Mouse (Mus musculus): ENCODE measurements at regions not wholly inside any gene's neighbourhood (a gene's known extent, or its start where the extent isn't known, plus 50 kb on each side); places are given as distances from the start of the nearest gene placed in this dataset.
A peak's percentile ranks its signal among the peaks of the same experiment; 100 is the strongest.

- H3K4me1 ChIP-seq: no peaks in the 10 kb centered on the region
- H3K36me3 ChIP-seq (ENCODE audit: poor library complexity, severe bottlenecking): no peaks in the 10 kb centered on the region
- no peak overlapping the region for H3K9ac ChIP-seq
- H3K27ac ChIP-seq: no peak overlapping the region
- no peak for ATAC-seq
- H3K4me2 ChIP-seq: no peak overlapping the region
- no peaks in the 10 kb centered on the region for H3K27me3 ChIP-seq
- WGBS: 84% methylated on average over 5 of the region's 5 CpGs
- no peaks in the 10 kb centered on the region for H3K9me3 ChIP-seq (replicated peaks)
- no peak overlapping the region for H3K4me3 ChIP-seq
Observed at GRCm38 (mm10) chr6:117414926-117415325, 246.6 kb downstream of the Cxcl12 start.

- Histone ChIP-seq H3K4me1 (no peaks in the 10 kb centered on the region), H3K27ac (no peak overlapping the region), H3K4me3 (no peak overlapping the region), H3K4me2 (no peak overlapping the region), H3K36me3 (ENCODE audit: poor library complexity, severe bottlenecking) (no peaks in the 10 kb centered on the region), H3K9ac (no peak overlapping the region), H3K27me3 (no peaks in the 10 kb centered on the region), H3K9me3 (replicated peaks) (no peaks in the 10 kb centered on the region)
- ATAC-seq: no peak
- 81% methylated on average over 6 of the region's 6 CpGs for WGBS
Observed at GRCm38 (mm10) chr6:117415901-117416300, 247.6 kb downstream of the Cxcl12 start.

DNA sequence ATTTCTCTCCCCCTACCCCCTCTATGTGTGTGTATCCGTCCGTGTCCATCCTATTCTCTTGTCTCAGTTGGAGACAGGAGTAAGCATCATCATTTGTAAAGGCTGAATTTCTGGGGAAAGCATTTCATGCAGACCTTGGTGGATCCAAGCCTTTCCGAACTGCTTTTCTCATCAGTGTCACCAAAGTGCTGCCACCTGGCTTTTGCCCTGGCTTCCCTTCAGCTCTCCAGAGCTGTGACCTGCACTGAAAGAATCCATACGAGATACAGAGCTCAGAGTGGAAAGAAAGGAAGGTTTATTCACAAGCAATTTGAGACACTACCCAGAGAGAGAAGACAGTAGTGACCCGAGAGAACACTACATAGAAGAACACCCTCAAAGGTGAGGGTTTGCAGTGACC is 248.1 kb downstream of the Cxcl12 start:
- WGBS: 55% methylated on average over 3 of the region's 5 CpGs
- no peaks in the 10 kb centered on the region for H3K9me3 ChIP-seq (replicated peaks)

DNA sequence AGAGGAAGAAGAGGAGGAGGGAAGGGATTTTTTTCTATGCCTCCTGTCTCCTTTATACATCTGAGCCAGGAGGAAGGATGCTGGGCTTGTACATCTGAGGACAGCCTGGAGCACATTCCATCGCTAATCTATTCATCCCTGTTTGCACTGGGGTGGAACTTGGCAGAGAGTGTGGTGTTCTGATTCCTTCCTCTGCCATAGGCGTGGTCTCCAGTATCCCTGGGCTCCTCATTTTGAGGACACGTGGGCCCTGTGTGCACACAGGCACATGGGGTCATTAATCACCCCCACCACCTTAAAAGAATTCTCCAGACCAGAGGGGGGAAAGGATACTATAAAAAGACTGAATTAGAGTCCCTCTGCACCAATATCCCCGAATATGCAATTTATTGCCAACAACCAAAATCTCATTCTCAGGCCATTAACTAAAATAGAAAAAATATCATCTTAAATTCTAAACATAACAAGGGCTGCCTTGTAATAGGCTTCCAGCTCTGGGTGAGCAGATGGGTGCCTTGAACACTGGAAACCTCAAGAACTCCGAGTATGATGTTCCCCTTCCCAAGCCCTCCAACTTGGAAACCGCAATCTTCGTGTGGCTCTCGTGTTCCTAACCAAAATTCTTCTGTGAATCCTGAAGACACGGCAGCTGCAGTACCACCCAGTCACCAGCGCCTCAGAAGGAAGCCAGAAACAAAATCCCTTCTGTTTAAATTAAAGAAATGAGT is 254.7 kb downstream of the Cxcl12 start:
- Histone ChIP-seq H3K9ac (no peak overlapping the region), H3K36me3 (ENCODE audit: poor library complexity, severe bottlenecking) (no peaks in the 10 kb centered on the region), H3K4me3 (no peak overlapping the region), H3K4me1 (peaks cover 5% of the 10 kb centered on the region; the same call in 1 of the 2 replicates), H3K4me2 (no peak overlapping the region), H3K27ac (no peak overlapping the region), H3K27me3 (no peaks in the 10 kb centered on the region), H3K9me3 (replicated peaks) (no peaks in the 10 kb centered on the region)
- ATAC-seq: no peak
- 82% methylated on average over 10 of the region's 10 CpGs for WGBS

More for the DNA sequence above, 248.1 kb downstream of the Cxcl12 start:
- Histone ChIP-seq H3K36me3 (ENCODE audit: poor library complexity, severe bottlenecking) (no peaks in the 10 kb centered on the region), H3K4me3 (no peak overlapping the region), H3K4me2 (no peak overlapping the region), H3K9ac (no peak overlapping the region), H3K4me1 (no peaks in the 10 kb centered on the region), H3K27ac (no peak overlapping the region), H3K27me3 (no peaks in the 10 kb centered on the region)
- no peak for ATAC-seq

DNA sequence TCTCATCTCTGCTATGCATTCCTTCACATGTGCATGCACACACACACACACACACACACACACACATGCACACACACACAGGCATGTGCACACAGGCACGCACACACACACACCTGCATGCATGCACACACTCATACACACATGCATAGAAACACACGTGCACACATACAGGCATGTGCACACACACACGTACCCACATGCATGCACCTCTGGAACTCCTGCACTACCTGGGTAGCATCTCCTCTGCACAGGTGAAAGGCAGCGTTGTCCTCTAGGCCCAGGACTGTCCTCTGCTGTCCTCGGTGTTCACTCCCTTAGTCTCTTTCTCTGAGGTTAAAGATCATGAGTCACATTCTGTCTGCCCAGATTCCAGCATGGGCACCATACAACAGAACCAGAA is 258.0 kb downstream of the Cxcl12 start:
- no peaks in the 10 kb centered on the region for H3K36me3 ChIP-seq (ENCODE audit: poor library complexity, severe bottlenecking)
- no peak overlapping the region for H3K4me3 ChIP-seq
- no peak for ATAC-seq
- no peaks in the 10 kb centered on the region for H3K27me3 ChIP-seq
- H3K4me2 ChIP-seq: no peak overlapping the region
- H3K9ac ChIP-seq: no peak overlapping the region
- H3K27ac ChIP-seq: no peak overlapping the region
- H3K4me1 ChIP-seq: peaks cover 7% of the 10 kb centered on the region; the same call in 1 of the 2 replicates
- 91% methylated on average over 5 of the region's 5 CpGs for WGBS
- no peaks in the 10 kb centered on the region for H3K9me3 ChIP-seq (replicated peaks)

DNA sequence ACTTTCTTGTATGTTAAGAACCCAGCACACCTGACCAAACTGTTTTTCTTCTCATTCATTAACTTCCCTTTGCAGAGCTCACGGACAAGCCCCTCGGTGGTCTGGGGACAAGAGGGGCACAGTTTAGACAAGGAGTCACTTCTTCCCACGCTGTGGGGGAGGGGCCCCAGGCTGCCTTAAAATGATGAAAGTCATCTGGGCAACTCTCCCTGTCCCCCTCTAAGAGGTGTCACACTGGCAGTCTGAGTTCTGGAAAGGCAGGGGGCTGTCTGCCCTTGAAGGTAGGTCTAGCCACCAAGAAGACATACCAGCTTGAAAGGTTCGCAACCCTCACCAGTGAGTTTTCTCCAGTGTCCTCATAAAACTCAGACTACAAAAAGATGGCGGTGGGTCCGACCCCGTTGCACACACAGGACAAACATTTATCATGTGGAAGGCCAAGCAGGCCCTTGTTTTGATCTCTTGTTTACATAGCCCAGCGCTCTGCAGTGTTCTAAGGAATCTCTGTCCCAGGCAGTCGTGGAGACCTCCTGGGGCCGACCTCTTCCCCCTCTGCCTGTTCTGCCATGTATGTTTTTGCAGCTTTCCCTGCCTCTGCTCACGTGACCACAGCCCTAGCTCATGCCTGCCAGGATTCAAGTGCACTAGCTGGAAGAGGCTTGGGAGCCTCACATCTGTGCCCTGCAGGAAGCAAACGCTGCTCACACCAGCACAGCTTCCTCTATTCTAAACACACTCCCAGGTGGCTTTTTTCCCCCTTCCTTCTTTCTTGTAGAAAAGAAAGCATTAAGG is 259.2 kb downstream of the Cxcl12 start:
- Histone ChIP-seq H3K4me2 (no peak overlapping the region), H3K4me3 (no peak overlapping the region), H3K27me3 (no peaks in the 10 kb centered on the region), H3K9me3 (replicated peaks) (no peaks in the 10 kb centered on the region), H3K9ac (no peak overlapping the region), H3K36me3 (ENCODE audit: poor library complexity, severe bottlenecking) (no peaks in the 10 kb centered on the region), H3K4me1 (peaks cover 7% of the 10 kb centered on the region; the same call in 1 of the 2 replicates), H3K27ac (no peak overlapping the region)
- WGBS: 61% methylated on average over 12 of the region's 12 CpGs
- peak; percentile 36; the same call in 1 of the 2 replicates for ATAC-seq

GRCm38 (mm10) chr6:117428441-117428840 is 260.1 kb downstream of the Cxcl12 start:
- no peaks in the 10 kb centered on the region for H3K27me3 ChIP-seq
- H3K27ac ChIP-seq: no peak overlapping the region
- no peaks in the 10 kb centered on the region for H3K36me3 ChIP-seq (ENCODE audit: poor library complexity, severe bottlenecking)
- 87% methylated on average over 11 of the region's 11 CpGs for WGBS
- no peaks in the 10 kb centered on the region for H3K9me3 ChIP-seq (replicated peaks)
- H3K4me3 ChIP-seq: no peak overlapping the region
- H3K4me2 ChIP-seq: no peak overlapping the region
- no peak overlapping the region for H3K9ac ChIP-seq
- no peak for ATAC-seq
- H3K4me1 ChIP-seq: peaks cover 7% of the 10 kb centered on the region; the same call in 1 of the 2 replicates

- Histone ChIP-seq H3K4me1 (peaks cover 7% of the 10 kb centered on the region; the same call in 1 of the 2 replicates), H3K27me3 (no peaks in the 10 kb centered on the region), H3K4me2 (no peak overlapping the region), H3K36me3 (ENCODE audit: poor library complexity, severe bottlenecking) (no peaks in the 10 kb centered on the region), H3K27ac (no peak overlapping the region), H3K9me3 (replicated peaks) (no peaks in the 10 kb centered on the region), H3K9ac (no peak overlapping the region), H3K4me3 (no peak overlapping the region)
- ATAC-seq: 0 out of 2 replicates have a peak, but pooled peaks have one; percentile 33
- WGBS: 86% methylated on average over 15 of the region's 15 CpGs
Observed at GRCm38 (mm10) chr6:117430876-117431781, 262.8 kb downstream of the Cxcl12 start.

GRCm38 (mm10) chr6:117436851-117437250 is 268.5 kb downstream of the Cxcl12 start:
- Histone ChIP-seq H3K4me1 (no peaks in the 10 kb centered on the region), H3K4me3 (no peak overlapping the region), H3K4me2 (no peak overlapping the region), H3K9ac (no peak overlapping the region), H3K27ac (no peak overlapping the region), H3K36me3 (ENCODE audit: poor library complexity, severe bottlenecking) (no peaks in the 10 kb centered on the region), H3K9me3 (replicated peaks) (no peaks in the 10 kb centered on the region), H3K27me3 (no peaks in the 10 kb centered on the region)
- ATAC-seq: no peak
- WGBS: 84% methylated on average over 3 of the region's 3 CpGs

GRCm38 (mm10) chr6:117437411-117438101 is 269.2 kb downstream of the Cxcl12 start:
- no peaks in the 10 kb centered on the region for H3K9me3 ChIP-seq (replicated peaks)
- H3K4me1 ChIP-seq: no peaks in the 10 kb centered on the region
- WGBS: 60% methylated on average over 10 of the region's 10 CpGs
- H3K27me3 ChIP-seq: no peaks in the 10 kb centered on the region
- H3K36me3 ChIP-seq (ENCODE audit: poor library complexity, severe bottlenecking): no peaks in the 10 kb centered on the region
- H3K4me3 ChIP-seq: no peak overlapping the region
- no peak for ATAC-seq
- no peak overlapping the region for H3K9ac ChIP-seq
- H3K4me2 ChIP-seq: no peak overlapping the region
- H3K27ac ChIP-seq: no peak overlapping the region

DNA sequence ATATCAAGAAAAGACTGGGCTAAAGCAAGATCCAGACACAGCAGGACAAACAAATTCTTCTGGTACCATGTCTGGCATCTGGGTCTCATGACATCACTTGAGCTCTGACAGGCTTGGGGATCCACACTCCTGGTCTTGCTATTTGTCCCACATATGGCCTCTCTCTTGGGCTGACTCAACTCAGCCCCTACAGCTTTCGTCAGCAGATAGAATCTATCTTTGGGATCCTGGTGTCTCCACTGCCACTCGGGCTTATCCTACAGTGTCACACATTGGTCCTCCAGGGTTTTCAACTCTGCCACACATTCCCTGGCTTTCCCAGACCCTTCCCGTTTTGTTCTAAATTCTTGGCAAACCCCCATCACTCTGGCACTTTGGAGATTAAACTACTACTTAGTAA is 280.3 kb downstream of the Cxcl12 start:
- no peaks in the 10 kb centered on the region for H3K36me3 ChIP-seq (ENCODE audit: poor library complexity, severe bottlenecking)
- ATAC-seq: no peak
- whole genome bisulfite sequencing: 88% methylated on average over 3 of the region's 3 CpGs
- H3K27ac ChIP-seq: no peak overlapping the region
- no peak overlapping the region for H3K4me3 ChIP-seq
- no peaks in the 10 kb centered on the region for H3K27me3 ChIP-seq
- no peak overlapping the region for H3K9ac ChIP-seq
- H3K4me2 ChIP-seq: no peak overlapping the region
- no peaks in the 10 kb centered on the region for H3K4me1 ChIP-seq
- H3K9me3 ChIP-seq (replicated peaks): no peaks in the 10 kb centered on the region

All from forebrain, embryonic 13.5 days (tissue).